Mouse (Mus musculus): ENCODE measurements around the gene Abca7.

GRCm38 (mm10) chr10:80013609-80014008, 17.3 kb downstream of the Abca7 start:
- TF ChIP-seq CTCF (IDR thresholded peaks at IDR 0.05; ENCODE audit: low read depth, low read length) (no peak), POLR2AphosphoS5 (IDR thresholded peaks at IDR 0.05; ENCODE audit: insufficient replicate concordance, low read depth, low read length) (no peak)

All from G1E (cell line).